ENCODE assay signal across 16 mouse cellular contexts in genomic region chr9:85546226-85546625, GRCm38 (mm10).
"Had no signal": no experiment of that assay in that cellular context is flagged by ENCODE, and none has a peak within 500 bp of the region (broad histone marks: within the 10 kb centered on the region; RNA-seq: fewer than 3 reads in every experiment).

No protein-coding gene starts in this region.

- H3K4me3 ChIP-seq: limb, embryonic 12.5 days; midbrain, embryonic 13.5 days; stomach, embryonic 15.5 days had no signal

- H3K9ac ChIP-seq: limb, embryonic 12.5 days; liver, embryonic 14.5 days; midbrain, embryonic 13.5 days; stomach, embryonic 15.5 days had no signal

- H3K9me3 ChIP-seq: limb, embryonic 12.5 days; midbrain, embryonic 13.5 days; stomach, embryonic 15.5 days had no signal

- H3K4me2 ChIP-seq: limb, embryonic 12.5 days; midbrain, embryonic 13.5 days; stomach, embryonic 15.5 days had no signal

- ATAC-seq: lung, postnatal 0 days; midbrain, embryonic 13.5 days had no signal

- H3K36me3 ChIP-seq: limb, embryonic 12.5 days; midbrain, embryonic 13.5 days; stomach, embryonic 15.5 days had no signal

- DNase-seq: kidney, adult 9 months; kidney, postnatal 36 days; layer of hippocampus, adult 9-11 months; layer of hippocampus, postnatal 36 days; liver; lung, adult 2 months; lung, postnatal 36 days; right cerebral cortex, postnatal 4 days; thymus, adult 2 months; thymus, postnatal 25 days had no signal

- H3K27me3 ChIP-seq: limb, embryonic 12.5 days; midbrain, embryonic 13.5 days; stomach, embryonic 15.5 days had no signal

- H3K4me1 ChIP-seq: limb, embryonic 12.5 days; midbrain, embryonic 13.5 days; stomach, embryonic 15.5 days had no signal

- H3K27ac ChIP-seq: kidney, postnatal 0 days; limb, embryonic 12.5 days; liver, embryonic 14.5 days; midbrain, embryonic 13.5 days; stomach, embryonic 15.5 days had no signal
